In genomic region chr7:125707593-125708022, GRCm38 (mm10) we compare ENCODE assay signal across 8 mouse cellular contexts. TPM values are rescaled to one million over a fixed set of nuclear protein-coding genes. Genes with fewer than 3 reads are reported as not detected.
A peak's percentile ranks its signal among the peaks of the same experiment; 100 is the strongest.
DNase-seq lines count a peak whose midpoint lies in the region; ATAC-seq lines count a peak whose summit lies in the region.

Gtf3c1 (minus strand) TSS chr7:125707780.
D430042O09Rik (plus strand) TSS chr7:125707888.

- peak; percentile 97 for DNase-seq in adipocyte (ENCODE audit: low spot score)
- peak; percentile 100 for DNase-seq in embryo, embryonic 10 days (ENCODE audit: low spot score)
- DNase-seq in gastrocnemius, postnatal 10 days, result peak; percentile 100
- DNase-seq in induced T-regulatory cell, adult 2 months (ENCODE audit: low read depth), result peak; percentile 100
- DNase-seq in left cerebral cortex, adult 9 months (ENCODE audit: low spot score in 2 of 2), result peak; percentile 97 to 100
- DNase-seq in right cerebral cortex, postnatal 14 days, result peak; percentile 100
- DNase-seq in urinary bladder, postnatal 36 days (ENCODE audit: low spot score in 2 of 2), result peak; percentile 98 to 100

- peak; percentile 95 for ATAC-seq in megakaryocyte progenitor cell, adult 5-6 weeks (replicated peaks; ENCODE audit: poor library complexity)

RNA-seq across cellular contexts. Expression of gene Gtf3c1, which starts in this region (rescaled TPM):
- total RNA-seq in gastrocnemius, postnatal 10 days (2021), result 10 to 100 TPM; 36.8 to 43.7 TPM
- 18.3 and 21.8 TPM in 2 replicates for total RNA-seq in megakaryocyte progenitor cell, adult 5-6 weeks (2015)
- total RNA-seq in megakaryocyte progenitor cell, adult 5-6 weeks (2017), result 33.6 and 34.8 TPM in 2 replicates

RNA-seq across cellular contexts. Expression of gene D430042O09Rik, which starts in this region (rescaled TPM):
- total RNA-seq in gastrocnemius, postnatal 10 days (2021), result 1 to 10 TPM; 7.3 to 8.2 TPM
- 6.1 and 8.0 TPM in 2 replicates for total RNA-seq in megakaryocyte progenitor cell, adult 5-6 weeks (2015)
- total RNA-seq in megakaryocyte progenitor cell, adult 5-6 weeks (2017), result 7.2 and 7.9 TPM in 2 replicates

Comparison
In these comparisons a context has a peak if more than half of its experiments do, and no peak if none do; other contexts are left out.
1. Peak in every context shown above with its lines: DNase-seq and ATAC-seq.